Mouse (Mus musculus): ENCODE data around the gene Klra17.
"Not testable (repeated sequence)": the region's sequence is repeated elsewhere in the genome, so short reads cannot be mapped to it uniquely, and the experiment has no call there.

Klra17 gene

DNA sequence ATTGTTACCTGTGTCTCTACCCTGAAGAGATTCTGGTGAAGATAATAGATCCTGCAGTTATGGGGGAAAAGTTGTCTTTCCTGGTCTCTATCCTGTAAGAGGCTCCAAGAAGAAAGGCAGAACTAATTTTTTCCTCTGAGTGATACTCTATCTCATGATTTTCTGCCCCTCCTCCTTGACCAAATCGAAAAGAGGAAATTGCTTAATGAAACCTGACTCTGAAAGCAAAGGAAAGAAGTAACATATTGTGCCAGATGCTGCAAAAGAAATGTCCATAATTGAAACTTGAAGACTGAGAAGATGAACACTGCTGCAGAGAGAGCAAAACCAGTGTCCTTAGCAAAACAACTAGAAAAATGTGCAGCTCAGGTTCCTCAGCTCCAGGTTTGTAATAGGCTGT lies at the start of gene Klra17:
Gene Klra17, minus strand, starts transcription at position 124 of the 400 bp plus-strand sequence.
- peak; percentile 23 for DNase-seq (ENCODE audit: low read depth)

DNA sequence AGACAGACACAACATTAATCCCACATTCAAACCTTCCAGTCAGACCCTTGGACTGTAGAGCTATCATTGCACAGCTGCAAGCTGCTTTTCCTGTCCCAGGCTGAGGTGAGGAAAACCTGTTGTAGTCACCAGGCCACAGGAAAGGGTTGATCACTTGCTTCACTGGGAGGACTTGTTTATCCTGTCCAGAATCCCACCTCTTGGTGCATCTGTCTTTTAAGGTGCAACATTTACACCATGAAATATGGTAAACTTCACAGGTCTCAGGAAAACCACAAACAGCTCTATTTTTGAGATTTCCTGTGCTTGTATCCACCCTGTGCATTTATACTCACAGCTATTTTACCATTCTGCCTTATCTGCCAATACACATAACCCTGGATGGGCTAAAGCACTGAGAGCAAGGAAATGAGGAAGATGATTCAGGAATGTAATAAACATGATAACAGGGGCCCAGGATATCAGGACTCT lies 41.0 kb upstream of the Klra17 start, which contains the start of gene Klra5:
Gene Klra5, minus strand, starts transcription at position 175 of the 471 bp plus-strand sequence.
- not testable (repeated sequence) for DNase-seq (ENCODE audit: low read depth)

DNA sequence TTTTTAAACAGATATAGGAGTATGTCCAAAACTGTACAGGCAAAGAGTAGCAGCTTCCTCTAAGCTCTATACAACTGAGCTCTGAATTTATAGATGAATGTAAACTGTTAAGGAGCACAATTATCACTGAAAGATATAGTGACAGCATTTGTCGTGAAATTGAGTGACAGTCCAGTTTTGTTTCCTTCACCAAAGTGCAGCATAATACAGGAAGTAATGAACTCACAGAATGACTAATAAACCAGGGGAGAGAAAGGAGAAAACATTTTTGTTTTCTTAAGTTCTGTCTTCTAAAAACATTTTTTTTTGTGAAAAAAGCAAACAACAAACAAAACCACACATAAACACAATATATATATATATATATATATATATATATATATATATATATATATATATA lies 40.5 kb upstream of the Klra17 start:
- DNase-seq (ENCODE audit: low read depth), result no peak

DNA sequence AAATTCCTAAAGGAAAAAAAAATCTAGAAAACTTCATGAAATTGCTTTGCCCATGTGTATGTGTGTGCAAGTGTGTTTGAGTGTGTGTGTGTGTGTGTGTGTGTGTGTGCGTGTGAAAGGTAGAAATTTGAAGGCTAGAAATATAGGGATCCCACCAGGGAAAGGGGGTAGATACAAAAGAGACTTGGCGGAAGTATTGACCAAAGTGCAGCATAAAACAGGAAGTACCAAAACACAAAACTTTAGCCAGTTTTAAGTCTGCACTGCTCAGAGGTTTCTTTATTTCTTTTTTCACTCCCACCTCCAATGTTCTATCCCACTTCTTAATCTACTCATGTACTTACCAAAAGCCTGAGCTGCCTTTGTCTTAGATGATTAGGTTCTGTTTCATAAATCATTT lies 6.1 kb upstream of the Klra17 start:
- DNase-seq (ENCODE audit: low read depth), result no peak

DNA sequence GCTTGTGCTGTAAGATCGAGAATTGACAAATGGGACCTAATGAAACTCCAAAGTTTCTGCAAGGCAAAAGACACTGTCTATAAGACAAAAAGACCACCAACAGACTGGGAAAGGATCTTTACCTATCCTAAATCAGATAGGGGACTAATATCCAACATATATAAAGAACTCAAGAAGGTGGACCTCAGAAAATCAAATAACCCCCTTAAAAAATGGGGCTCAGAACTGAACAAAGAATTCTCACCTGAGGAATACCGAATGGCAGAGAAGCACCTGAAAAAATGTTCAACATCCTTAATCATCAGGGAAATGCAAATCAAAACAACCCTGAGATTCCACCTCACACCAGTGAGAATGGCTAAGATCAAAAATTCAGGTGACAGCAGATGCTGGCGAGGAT lies 14.1 kb downstream of the Klra17 start, which contains the start of gene Gm17631:
Gene Gm17631, plus strand, starts transcription at position 301 of the 400 bp plus-strand sequence.
- DNase-seq (ENCODE audit: low read depth), result not testable (repeated sequence)

DNA sequence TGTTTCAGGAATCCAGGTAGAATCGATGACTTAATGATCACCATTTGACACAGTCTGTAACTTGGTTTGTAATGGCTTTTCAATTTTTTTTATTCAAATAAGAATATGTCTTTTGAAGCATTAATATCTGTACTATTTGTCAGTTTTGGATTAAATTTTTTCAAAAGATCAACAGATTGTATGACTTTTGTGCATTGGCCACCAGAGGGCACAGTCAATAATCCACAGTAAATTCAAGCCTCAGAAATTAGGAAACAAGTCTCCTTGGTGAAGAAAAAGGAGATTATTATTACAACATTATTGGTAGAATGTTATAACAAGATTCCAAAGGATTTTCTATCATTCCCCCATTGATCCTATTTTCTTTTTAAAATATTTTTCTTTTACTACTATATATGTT lies 50.9 kb downstream of the Klra17 start:
- no peak for DNase-seq (ENCODE audit: low read depth)

DNA sequence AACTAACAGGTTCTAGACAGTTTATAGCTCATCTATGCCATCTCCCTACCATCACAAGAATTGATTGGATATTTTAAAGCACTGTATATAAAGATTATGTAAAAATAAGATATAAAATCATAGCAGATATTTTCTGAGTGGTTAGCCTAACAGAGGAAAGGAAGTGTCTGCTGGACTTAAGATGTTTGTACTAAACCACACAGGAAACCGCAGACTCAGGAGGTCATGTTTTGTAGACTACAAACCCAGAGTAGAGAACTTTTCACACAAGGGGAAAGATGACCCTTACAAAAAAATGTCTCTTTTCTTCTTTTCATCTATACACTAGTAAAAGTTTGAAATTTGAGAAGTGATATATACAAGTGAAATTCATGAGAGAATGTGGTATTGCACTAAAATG lies 52.5 kb downstream of the Klra17 start:
- DNase-seq (ENCODE audit: low read depth), result peak; percentile 5

DNA sequence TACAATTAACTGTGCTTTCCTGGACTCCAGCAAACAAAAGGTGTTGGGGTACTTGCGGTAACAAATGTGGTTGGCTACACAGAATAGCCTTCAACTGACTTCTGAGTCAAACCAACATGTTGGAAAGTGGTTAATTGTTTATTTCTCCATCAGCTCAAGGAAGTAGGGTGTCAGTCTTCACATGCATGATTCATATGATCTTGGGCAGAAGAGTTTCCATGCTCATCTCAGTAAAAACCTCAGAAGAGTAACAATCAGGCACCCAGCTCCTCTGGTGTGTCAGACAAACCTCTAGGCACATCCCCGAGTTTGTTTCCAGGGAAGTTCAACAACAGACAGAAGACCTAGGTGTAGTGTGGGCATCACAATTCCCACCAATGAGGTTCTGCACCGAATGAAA lies 58.7 kb downstream of the Klra17 start:
- no peak for DNase-seq (ENCODE audit: low read depth)

DNA sequence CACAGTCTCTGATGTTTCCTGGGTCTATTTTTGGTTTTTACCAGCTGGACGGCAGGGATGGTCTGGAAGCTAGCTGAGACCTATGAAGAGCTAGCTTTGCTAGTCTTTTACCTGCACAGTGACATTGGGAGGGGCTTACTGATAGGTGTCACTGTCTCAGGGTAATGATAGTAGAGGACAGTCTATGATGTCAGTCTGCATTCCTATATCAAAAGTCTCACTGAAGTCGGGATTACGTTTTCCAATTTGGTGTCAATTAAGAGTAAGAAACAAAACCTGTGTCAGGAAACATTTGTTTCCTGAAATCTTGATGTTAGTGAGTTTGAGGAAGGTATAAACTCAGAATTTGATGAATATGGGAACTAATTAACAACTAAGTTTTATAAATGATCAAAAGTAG lies 92.3 kb downstream of the Klra17 start, which contains the start of gene Gm156:
Gene Gm156, minus strand, starts transcription at position 101 of the 400 bp plus-strand sequence.
- DNase-seq (ENCODE audit: low read depth), result not testable (repeated sequence)
